Mouse (Mus musculus) right cerebral cortex, postnatal 10 days (tissue): Measurements from ENCODE around the gene Trmt61a.
"Not testable (repeated sequence)": the region's sequence is repeated elsewhere in the genome, so short reads cannot be mapped to it uniquely, and the experiment has no call there.

Source experiments
- DNase-seq, 2 experiments: peaks; one replicate each; pipeline ENCODE4 v3.0.0; 2021; ENCODE audit warnings: low spot score in 2 of 2

Trmt61a gene

GRCm38 (mm10) chr12:111677882-111678669, at the start of gene Trmt61a:
Gene Trmt61a, plus strand, starts transcription at chr12:111678105.
- DNase-seq: peak; percentile 95

DNA sequence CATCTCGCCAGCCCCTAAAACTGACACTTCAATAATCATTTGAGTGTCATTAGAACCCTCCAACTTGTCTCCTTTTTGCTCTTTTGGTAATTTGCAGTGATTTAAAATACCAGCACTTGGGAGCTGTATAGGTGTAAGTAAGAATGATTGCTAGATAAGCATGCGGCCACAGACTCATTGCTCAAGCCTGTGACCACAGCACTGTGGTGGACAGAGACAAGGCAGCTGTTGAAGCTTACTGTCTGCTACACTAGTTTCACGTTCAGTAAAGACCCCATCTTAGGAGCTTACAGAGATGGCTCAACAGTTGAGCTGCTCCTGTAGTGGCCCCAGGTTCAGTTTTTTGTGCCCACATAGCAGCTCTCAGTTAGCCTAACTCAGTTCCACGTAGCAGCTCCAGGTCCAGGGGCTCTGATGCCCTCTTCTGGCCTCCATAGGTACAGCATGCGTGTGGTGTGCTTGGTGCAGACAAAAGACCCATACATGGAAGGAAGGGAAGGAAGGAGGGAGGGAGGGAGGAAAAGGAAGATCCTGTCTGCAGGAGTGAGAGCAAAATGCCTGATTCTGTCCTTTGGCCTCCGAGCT, 29.8 kb upstream of the Trmt61a start:
- DNase-seq: peak; percentile 82

DNA sequence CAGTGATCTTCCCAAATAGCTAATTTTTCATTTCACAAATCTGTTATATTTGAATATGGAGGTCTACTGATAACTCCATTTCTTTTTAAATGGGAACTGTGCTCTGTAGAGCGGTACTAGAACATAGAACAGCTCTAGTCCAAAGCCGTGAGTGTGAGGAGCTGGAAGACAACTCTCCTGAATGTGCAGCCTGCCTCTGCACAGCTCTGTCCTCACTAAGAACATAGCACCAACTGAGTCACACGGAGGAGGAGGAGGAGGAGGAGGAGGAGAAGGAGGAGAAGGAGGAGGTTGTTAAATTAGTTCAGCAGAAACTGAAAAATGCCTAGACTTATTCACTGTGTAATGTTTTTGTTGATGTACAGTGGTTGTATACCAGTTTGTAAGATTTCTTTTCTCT, 25.0 kb upstream of the Trmt61a start:
- DNase-seq: no peak

DNA sequence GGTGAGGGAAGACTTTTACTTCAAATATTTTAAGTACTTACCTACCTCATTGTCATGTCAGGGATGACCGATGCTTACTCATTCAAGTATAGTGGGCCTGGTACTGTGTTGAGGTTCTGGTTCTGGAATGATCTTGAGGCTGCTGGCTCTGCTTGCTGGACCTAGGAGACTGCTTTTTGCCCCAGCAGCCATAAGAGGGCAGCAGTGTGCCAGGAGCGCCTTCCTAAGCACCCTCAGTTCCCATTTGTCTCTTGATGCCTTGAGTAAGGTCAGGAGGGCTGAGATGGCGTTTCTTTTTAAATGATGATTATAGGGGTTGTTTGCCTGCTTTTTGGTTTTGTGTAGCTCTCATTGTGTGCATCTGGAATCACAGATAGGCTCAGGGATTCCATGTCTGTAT, 24.5 kb upstream of the Trmt61a start:
- peak; percentile 74 to 81 for DNase-seq

DNA sequence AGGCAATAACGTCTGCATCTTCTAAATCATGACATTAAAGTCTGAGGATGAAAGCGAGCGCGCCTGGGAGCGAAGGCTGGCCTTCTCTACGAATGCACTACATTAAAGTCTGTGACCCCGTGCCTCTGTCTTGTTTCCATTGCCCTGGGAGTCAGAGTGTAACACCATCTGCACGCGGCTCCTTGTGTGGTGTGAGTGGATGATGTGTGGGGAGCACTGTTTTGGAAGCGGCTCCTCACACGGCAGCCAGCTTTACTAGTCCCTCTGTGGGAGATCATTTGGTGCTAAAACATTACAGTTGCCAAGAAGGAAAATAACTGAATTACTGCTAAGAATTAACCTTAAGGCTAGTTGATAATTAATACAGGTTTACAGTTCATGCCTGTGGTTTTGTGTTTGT, 22.2 kb upstream of the Trmt61a start:
- DNase-seq: no peak

DNA sequence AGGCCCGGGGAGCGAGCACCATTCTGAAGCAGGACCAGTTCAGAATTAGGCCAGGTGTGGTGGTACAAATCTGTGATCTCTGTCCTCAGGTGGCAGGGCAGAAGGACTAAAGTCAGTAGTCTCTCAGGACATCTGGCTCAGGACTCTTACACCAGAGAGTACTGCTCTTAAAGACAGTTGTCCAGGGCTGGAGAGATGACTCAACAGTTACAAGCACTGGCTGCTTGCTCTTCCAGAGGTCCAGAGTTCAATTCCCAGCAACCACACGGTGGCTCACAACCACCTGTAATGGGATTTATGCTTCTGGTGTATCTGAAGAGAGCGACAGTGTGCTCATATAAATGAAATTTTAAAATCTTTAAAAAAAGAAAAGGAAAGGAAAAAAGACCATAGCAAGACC, 18.6 kb upstream of the Trmt61a start:
- no peak for DNase-seq

DNA sequence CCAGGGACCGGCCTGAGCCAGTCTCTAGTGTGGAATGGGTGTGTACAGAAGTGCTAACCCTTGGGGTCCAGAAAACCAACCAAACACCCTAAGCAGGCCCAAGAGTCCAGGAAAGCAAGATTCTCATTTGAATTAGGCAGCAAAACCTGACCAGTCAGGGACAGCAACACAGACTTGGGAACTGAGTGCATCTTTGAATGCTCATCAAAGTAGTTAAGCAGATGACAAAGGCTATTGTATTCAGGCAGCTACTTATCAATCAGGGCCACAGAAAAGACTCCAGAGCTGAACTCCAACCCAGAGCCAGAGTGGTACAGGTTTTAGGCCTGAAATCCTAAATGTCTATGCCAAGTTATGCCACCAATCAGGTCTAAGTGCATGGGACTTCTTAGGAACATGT, 17.3 kb upstream of the Trmt61a start:
- no peak for DNase-seq

DNA sequence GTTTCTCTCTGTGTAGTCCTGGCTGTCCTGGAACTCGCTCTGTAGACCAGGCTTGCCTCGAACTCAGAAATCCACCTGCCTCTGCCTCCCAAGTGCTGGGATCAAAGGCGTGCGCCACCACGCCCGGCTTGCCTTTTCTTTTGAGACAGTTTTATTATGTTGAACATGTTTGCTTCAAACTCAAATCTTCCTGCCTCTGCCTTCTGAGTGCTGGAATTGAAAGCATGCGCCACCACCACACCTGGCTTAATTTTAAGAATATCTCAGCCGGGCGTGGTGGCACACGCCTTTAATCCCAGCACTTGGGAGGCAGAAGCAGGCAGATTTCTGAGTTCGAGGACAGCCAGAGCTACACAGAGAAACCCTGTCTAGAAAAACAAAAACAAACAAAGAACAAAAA, 16.4 kb upstream of the Trmt61a start:
- not testable (repeated sequence) for DNase-seq

DNA sequence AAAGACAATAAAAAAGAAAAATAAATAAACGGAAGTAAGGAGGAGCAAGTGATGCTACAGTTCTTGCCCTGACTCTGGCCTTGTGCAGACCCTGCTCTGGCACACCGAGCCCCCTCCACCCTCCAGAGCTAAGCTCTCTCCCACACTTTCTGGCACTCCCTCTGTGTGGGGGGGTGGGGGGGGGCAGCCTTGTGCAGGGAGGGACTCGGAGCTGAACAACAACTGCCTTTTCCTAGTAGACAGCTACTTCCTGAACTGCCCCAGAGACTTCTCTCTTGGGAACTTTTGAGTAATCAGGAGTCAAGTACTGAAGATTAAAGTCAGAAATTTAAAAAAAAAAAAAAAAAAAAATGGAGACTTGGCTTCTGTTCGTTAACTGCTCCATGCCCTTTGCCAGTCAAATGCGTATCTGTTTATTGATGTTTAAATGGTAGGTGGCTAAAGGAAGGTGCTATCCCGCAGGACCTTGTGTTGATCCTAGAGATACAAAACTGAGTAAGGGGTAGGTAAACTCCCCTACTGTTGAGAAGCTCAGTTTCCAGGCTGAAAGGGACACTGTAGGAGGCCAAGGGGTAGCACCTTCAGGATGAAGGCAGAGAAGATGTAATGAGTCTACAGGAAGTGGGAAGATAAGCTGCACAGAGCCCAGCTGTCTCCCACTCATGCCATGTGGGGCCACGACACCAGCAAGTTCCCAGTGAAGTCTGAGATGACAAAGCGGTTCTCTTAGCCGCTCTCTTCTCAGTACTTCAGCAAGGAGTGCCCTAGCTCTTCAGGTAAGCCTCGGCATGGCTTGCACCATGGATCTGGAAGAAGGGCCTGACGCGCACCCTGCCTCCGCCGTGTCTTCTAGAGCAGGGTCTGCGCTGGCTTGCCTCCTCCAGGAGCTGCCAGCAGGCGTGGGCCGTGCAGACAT, 14.4 kb upstream of the Trmt61a start:
- no peak for DNase-seq

DNA sequence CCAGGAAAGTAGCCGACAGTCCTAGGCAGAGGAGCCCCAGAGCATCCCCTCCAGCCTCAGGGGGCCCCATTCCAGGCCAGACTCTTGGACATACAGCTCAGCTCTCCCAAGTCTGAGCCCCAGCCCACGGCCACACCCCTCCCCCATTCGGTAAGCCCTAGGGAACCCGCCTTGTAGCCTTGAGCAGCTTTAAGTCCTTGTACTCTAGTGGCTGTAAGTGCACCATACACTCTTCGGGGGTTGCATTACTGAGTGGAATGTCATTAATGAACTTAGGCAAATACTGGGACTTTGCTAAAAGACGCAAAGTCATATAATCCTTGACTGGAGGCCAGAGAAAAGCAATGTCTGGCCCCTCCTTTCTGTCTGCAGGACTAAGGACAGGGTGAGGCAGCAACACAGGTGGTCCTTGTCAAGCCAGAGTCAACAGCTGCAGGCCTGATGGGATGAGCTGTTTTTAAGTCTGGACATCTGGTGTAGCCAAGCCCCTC, 13.7 kb upstream of the Trmt61a start:
- DNase-seq: no peak

- no peak for DNase-seq
These were observed 12.6 kb upstream of the Trmt61a start for GRCm38 (mm10) chr12:111665041-111665880.

- peak; percentile 66 to 70 for DNase-seq
These were observed 11.5 kb upstream of the Trmt61a start for GRCm38 (mm10) chr12:111666380-111666779.

- DNase-seq: no peak
These were observed 10.5 kb upstream of the Trmt61a start for GRCm38 (mm10) chr12:111667421-111667820.

GRCm38 (mm10) chr12:111668457-111668912, 9.4 kb upstream of the Trmt61a start:
- DNase-seq: peak; percentile 95 to 97

GRCm38 (mm10) chr12:111669000-111669788, 8.7 kb upstream of the Trmt61a start:
- DNase-seq: no peak

- no peak for DNase-seq
These were observed 7.9 kb upstream of the Trmt61a start for GRCm38 (mm10) chr12:111669961-111670360.

- DNase-seq: peak; percentile 68 to 71
These were observed 7.4 kb upstream of the Trmt61a start for GRCm38 (mm10) chr12:111670371-111670971.

GRCm38 (mm10) chr12:111670976-111671375, 6.9 kb upstream of the Trmt61a start:
- no peak for DNase-seq

DNA sequence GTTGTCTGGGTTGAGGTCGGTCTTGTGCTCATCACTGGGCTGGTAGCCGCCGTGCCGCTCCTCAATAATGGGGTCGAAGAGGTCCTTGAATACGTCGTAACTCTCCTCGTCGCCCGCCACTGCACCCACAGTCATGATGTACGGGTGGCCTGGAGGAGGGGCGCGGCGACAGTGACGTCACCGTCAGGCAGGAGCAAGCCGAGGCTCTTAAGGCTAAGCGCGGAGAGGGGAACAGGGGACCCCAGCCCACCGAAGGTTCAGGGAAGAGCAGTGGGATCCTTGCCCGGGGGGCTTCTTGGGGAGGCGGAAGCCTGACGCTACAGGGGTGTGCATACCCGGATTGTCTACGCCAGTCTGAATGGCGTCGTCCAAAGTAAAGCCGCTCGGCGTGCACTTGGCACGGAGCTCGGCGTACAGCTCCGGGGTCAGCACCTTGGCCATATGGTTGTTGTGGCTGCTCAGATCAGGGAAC, 6.4 kb upstream of the Trmt61a start:
- peak; percentile 91 to 92 for DNase-seq

- DNase-seq: peak; percentile 96 to 97
These were observed 5.7 kb upstream of the Trmt61a start, which contains the start of gene Ckb for GRCm38 (mm10) chr12:111672176-111672575. Gene Ckb, minus strand, starts transcription at chr12:111672338.
